Mouse (Mus musculus) lung, postnatal 4 days (tissue): ENCODE measurements at regions not wholly inside any gene's neighbourhood (a gene's known extent, or its start where the extent isn't known, plus 50 kb on each side); places are given as distances from the start of the nearest gene placed in this dataset.

Source experiments
- DNase-seq, 2 experiments: peaks; one replicate each; pipeline ENCODE4 v3.0.0; 2021

DNA sequence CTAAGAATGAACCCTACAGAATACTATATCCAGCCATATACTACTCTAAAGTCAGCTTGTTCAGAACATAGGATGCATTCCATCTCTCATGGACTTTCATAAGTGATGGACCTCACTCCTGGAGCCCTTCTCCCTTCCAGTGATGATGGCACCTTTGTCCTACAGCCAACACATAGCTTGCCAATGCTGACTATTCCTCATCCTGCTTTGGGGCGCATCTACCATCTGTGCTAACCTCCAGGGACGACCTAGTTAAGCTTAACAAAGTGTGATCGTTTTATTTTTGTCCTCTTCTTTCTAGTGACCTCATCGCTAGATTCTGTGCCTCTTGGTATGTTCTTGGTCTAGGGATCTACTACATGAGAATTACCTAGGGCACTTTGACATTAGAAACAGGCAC is 87.0 kb upstream of the Sphkap start:
- DNase-seq, result no peak

DNA sequence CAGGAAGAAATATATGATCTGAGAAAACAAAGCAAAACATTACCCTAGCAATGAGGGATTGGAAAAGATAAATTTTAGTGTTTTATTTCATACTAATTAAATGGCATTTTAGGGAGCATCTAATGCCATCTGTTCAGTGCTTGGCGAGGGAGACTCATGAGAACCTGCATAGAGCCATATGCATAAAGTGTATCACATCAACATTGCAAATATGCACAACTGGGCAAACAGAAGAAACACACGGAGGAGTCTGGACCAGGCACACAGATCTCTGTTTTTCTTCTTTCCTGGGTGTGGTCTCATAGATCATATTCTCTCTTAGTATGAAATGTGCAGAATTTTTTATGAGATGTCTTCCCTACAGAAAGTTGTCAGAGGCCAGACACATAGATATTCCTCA is 71.1 kb upstream of the Sphkap start:
- DNase-seq, result no peak
